Mouse (Mus musculus) heart, adult 2 months (tissue): ENCODE measurements around the gene Tspoap1.

Experiments
- CTCF ChIP-seq: fragments of 200-600 bp; IDR thresholded peaks from 2 replicates; pipeline ENCODE4 v1.8.1; 2022; ENCODE audit warnings: antibody characterized with exemption, mild to moderate bottlenecking, moderate library complexity
- EP300 ChIP-seq: fragments of 200-500 bp; IDR thresholded peaks from 2 replicates; pipeline ENCODE4 v1.6.1; 2011; ENCODE audit warnings: low read depth, low read length, control low read depth; ENCODE audit not compliant: insufficient read depth

DNA sequence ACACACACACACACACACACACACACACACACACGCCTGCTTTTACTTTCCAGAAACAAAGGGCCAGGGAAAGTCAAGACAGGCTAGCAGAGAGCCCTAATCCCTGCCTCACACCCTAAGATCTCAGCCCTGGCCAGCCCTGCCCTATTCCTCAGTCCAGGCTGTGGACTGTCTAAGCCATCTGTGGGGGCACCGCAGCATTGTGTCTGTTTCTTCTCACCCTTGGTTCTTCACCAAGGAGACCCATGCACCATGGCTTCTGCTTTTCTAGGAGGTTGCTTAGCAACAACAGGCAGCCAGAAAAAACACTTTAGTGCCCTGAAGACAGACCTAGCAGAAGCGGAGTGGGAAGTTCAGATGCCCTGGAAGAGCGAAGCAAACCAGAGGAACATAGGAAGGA, 51.1 kb downstream of the Tspoap1 start:
- no peak for TF ChIP-seq CTCF
- no peak for TF ChIP-seq EP300
